Mouse (Mus musculus): ENCODE data around the gene Ifna14.

DNA sequence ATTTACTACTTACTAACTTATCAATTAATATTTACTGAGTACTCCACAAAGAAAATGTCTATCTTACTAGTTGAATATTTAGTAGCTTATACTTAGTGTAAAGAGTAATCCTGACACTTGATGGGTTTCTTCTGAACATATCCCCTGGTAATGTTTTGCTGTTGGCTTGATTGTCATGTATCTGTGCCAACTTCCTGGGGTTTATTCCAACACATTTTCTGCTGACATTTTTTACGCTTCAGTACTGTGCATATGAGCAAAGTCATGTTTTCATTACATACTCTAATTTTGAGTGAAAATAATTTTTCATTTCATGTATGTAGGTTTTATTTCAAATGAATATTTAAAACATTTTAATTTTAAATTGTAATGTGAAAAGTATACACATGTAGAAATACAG lies 36.7 kb downstream of the Ifna14 start:
- TF ChIP-seq CTCF (IDR thresholded peaks at IDR 0.05; ENCODE audit: borderline replicate concordance, control insufficient read depth, extremely low read depth, insufficient read depth, low read length, poor library complexity) (no peak), POLR2A (IDR thresholded peaks at IDR 0.05; ENCODE audit: control insufficient read depth, extremely low read depth, insufficient read depth, low read length, poor library complexity) (no peak)
